Mouse (Mus musculus): ENCODE results near the gene Tnfaip1. TPM values are rescaled to one million over a fixed set of nuclear protein-coding genes. Genes with fewer than 3 reads are reported as not detected.
"Not testable (repeated sequence)": the region's sequence is repeated elsewhere in the genome, so short reads cannot be mapped to it uniquely, and the experiment has no call there.

Tnfaip1 gene
- 92.4 and 94.1 TPM in 2 replicates for polyA plus RNA-seq (2016; fragmentation: Nextera tagmentation; extraction: Ambion mirVana)

- Histone ChIP-seq H3K27ac (peak within 1 kb of the TSS; percentile 91), H3K27me3 (ENCODE audit: low read depth, poor library complexity, severe bottlenecking) (no peaks in the 10 kb centered on the region), H3K36me3 (peaks cover 45% of the 10 kb centered on the region), H3K9me3 (replicated peaks) (no peaks in the 10 kb centered on the region), H3K4me3 (peak within 1 kb of the TSS; percentile 92), H3K4me1 (peaks cover 24% of the 10 kb centered on the region)
- peak; percentile 94 for DNase-seq (ENCODE audit: low spot score)
- under 1% methylated on average over 52 of the region's 52 CpGs for WGBS
These were observed at the start of gene Tnfaip1, which contains the start of gene Ift20 for GRCm38 (mm10) chr11:78536080-78536689. TSS of gene Tnfaip1 (minus strand) at chr11:78536332. TSS of gene Ift20 (plus strand) at chr11:78536361.

- peaks cover 58% of the 10 kb centered on the region for H3K36me3 ChIP-seq
- whole genome bisulfite sequencing = 91% methylated on average over 6 of the region's 6 CpGs
- H3K4me3 ChIP-seq = no peak overlapping the region
These were observed 46.7 kb upstream of the Tnfaip1 start for GRCm38 (mm10) chr11:78582848-78583247.

GRCm38 (mm10) chr11:78574975-78575374, 38.8 kb upstream of the Tnfaip1 start:
- no peak overlapping the region for H3K27ac ChIP-seq
- H3K27me3 ChIP-seq (ENCODE audit: low read depth, poor library complexity, severe bottlenecking) = no peaks in the 10 kb centered on the region
- H3K9me3 ChIP-seq (replicated peaks) = no peaks in the 10 kb centered on the region
- WGBS = 26% methylated on average over 2 of the region's 2 CpGs
- no peaks in the 10 kb centered on the region for H3K4me1 ChIP-seq
- peaks cover 82% of the 10 kb centered on the region for H3K36me3 ChIP-seq
- DNase-seq (ENCODE audit: low spot score) = no peak
- no peak overlapping the region for H3K4me3 ChIP-seq

More at GRCm38 (mm10) chr11:78582848-78583247, 46.7 kb upstream of the Tnfaip1 start:
- Histone ChIP-seq H3K4me1 (no peaks in the 10 kb centered on the region), H3K9me3 (replicated peaks) (no peaks in the 10 kb centered on the region), H3K27me3 (ENCODE audit: low read depth, poor library complexity, severe bottlenecking) (no peaks in the 10 kb centered on the region), H3K27ac (no peak overlapping the region)
- DNase-seq (ENCODE audit: low spot score) = no peak

- peaks cover 82% of the 10 kb centered on the region for H3K36me3 ChIP-seq
- DNase-seq (ENCODE audit: low spot score) = no peak
- WGBS = 75% methylated on average over 3 of the region's 3 CpGs
- H3K4me1 ChIP-seq = no peaks in the 10 kb centered on the region
- H3K27ac ChIP-seq = no peak overlapping the region
- no peaks in the 10 kb centered on the region for H3K27me3 ChIP-seq (ENCODE audit: low read depth, poor library complexity, severe bottlenecking)
- no peaks in the 10 kb centered on the region for H3K9me3 ChIP-seq (replicated peaks)
- no peak overlapping the region for H3K4me3 ChIP-seq
These were observed 38.4 kb upstream of the Tnfaip1 start for GRCm38 (mm10) chr11:78574536-78574935.

GRCm38 (mm10) chr11:78574031-78574430, 37.9 kb upstream of the Tnfaip1 start:
- H3K36me3 ChIP-seq = peaks cover 83% of the 10 kb centered on the region
- 92% methylated on average over 3 of the region's 4 CpGs for WGBS
- not testable (repeated sequence) for DNase-seq (ENCODE audit: low spot score); H3K9me3 ChIP-seq (replicated peaks); H3K27me3 ChIP-seq (ENCODE audit: low read depth, poor library complexity, severe bottlenecking); H3K4me1 ChIP-seq; H3K4me3 ChIP-seq; H3K27ac ChIP-seq

GRCm38 (mm10) chr11:78571854-78572253, 35.7 kb upstream of the Tnfaip1 start:
- H3K27ac ChIP-seq = no peak overlapping the region
- no peaks in the 10 kb centered on the region for H3K27me3 ChIP-seq (ENCODE audit: low read depth, poor library complexity, severe bottlenecking)
- H3K9me3 ChIP-seq (replicated peaks) = no peaks in the 10 kb centered on the region
- peaks cover 77% of the 10 kb centered on the region for H3K36me3 ChIP-seq
- no peaks in the 10 kb centered on the region for H3K4me1 ChIP-seq
- H3K4me3 ChIP-seq = no peak overlapping the region
- DNase-seq (ENCODE audit: low spot score) = no peak
- WGBS = 92% methylated on average over 6 of the region's 6 CpGs

GRCm38 (mm10) chr11:78571441-78571840, 35.3 kb upstream of the Tnfaip1 start:
- 96% methylated on average over 8 of the region's 8 CpGs for WGBS

GRCm38 (mm10) chr11:78569806-78570205, 33.7 kb upstream of the Tnfaip1 start:
- Histone ChIP-seq H3K4me3 (no peak overlapping the region), H3K9me3 (replicated peaks) (no peaks in the 10 kb centered on the region), H3K27me3 (ENCODE audit: low read depth, poor library complexity, severe bottlenecking) (no peaks in the 10 kb centered on the region), H3K4me1 (no peaks in the 10 kb centered on the region), H3K36me3 (peaks cover 72% of the 10 kb centered on the region), H3K27ac (no peak overlapping the region)
- no peak for DNase-seq (ENCODE audit: low spot score)
- WGBS = 64% methylated on average over 3 of the region's 3 CpGs

More at GRCm38 (mm10) chr11:78571441-78571840, 35.3 kb upstream of the Tnfaip1 start:
- Histone ChIP-seq H3K4me3 (no peak overlapping the region), H3K36me3 (peaks cover 77% of the 10 kb centered on the region), H3K27ac (no peak overlapping the region), H3K4me1 (no peaks in the 10 kb centered on the region), H3K27me3 (ENCODE audit: low read depth, poor library complexity, severe bottlenecking) (no peaks in the 10 kb centered on the region), H3K9me3 (replicated peaks) (no peaks in the 10 kb centered on the region)
- DNase-seq (ENCODE audit: low spot score) = no peak

- 93% methylated on average over 10 of the region's 10 CpGs for WGBS
- DNase-seq (ENCODE audit: low spot score) = no peak
- peaks cover 66% of the 10 kb centered on the region for H3K36me3 ChIP-seq
- H3K27me3 ChIP-seq (ENCODE audit: low read depth, poor library complexity, severe bottlenecking) = no peaks in the 10 kb centered on the region
- H3K4me3 ChIP-seq = no peak overlapping the region
- no peaks in the 10 kb centered on the region for H3K4me1 ChIP-seq
- H3K27ac ChIP-seq = no peak overlapping the region
- H3K9me3 ChIP-seq (replicated peaks) = no peaks in the 10 kb centered on the region
These were observed 32.7 kb upstream of the Tnfaip1 start for GRCm38 (mm10) chr11:78568827-78569226.

GRCm38 (mm10) chr11:78567614-78568013, 31.5 kb upstream of the Tnfaip1 start:
- no peak for DNase-seq (ENCODE audit: low spot score)
- H3K27ac ChIP-seq = no peak overlapping the region
- WGBS = 93% methylated on average over 6 of the region's 6 CpGs
- H3K4me1 ChIP-seq = no peaks in the 10 kb centered on the region
- H3K36me3 ChIP-seq = peaks cover 57% of the 10 kb centered on the region
- H3K4me3 ChIP-seq = no peak overlapping the region
- no peaks in the 10 kb centered on the region for H3K27me3 ChIP-seq (ENCODE audit: low read depth, poor library complexity, severe bottlenecking)
- no peaks in the 10 kb centered on the region for H3K9me3 ChIP-seq (replicated peaks)

- Histone ChIP-seq H3K36me3 (peaks cover 49% of the 10 kb centered on the region), H3K4me3 (no peak overlapping the region), H3K27me3 (ENCODE audit: low read depth, poor library complexity, severe bottlenecking) (no peaks in the 10 kb centered on the region), H3K4me1 (no peaks in the 10 kb centered on the region), H3K27ac (no peak overlapping the region), H3K9me3 (replicated peaks) (no peaks in the 10 kb centered on the region)
- WGBS = 56% methylated on average over 6 of the region's 6 CpGs
- no peak for DNase-seq (ENCODE audit: low spot score)
These were observed 30.6 kb upstream of the Tnfaip1 start for GRCm38 (mm10) chr11:78566775-78567174.

- peak; percentile 52 for DNase-seq (ENCODE audit: low spot score)
- Histone ChIP-seq H3K9me3 (replicated peaks) (no peaks in the 10 kb centered on the region), H3K4me3 (no peak overlapping the region), H3K36me3 (0 out of 2 replicates have a peak, but pooled peaks cover 2% of the 10 kb centered on the region), H3K27me3 (ENCODE audit: low read depth, poor library complexity, severe bottlenecking) (no peaks in the 10 kb centered on the region), H3K4me1 (0 out of 2 replicates have a peak, but pooled peaks cover 2% of the 10 kb centered on the region), H3K27ac (no peak overlapping the region)
- WGBS = 22% methylated on average over 4 of the region's 4 CpGs
These were observed 24.3 kb upstream of the Tnfaip1 start for GRCm38 (mm10) chr11:78560447-78560846.

GRCm38 (mm10) chr11:78557241-78557640, 21.1 kb upstream of the Tnfaip1 start:
- Histone ChIP-seq H3K27ac (no peak overlapping the region), H3K36me3 (no peaks in the 10 kb centered on the region), H3K4me3 (no peak overlapping the region), H3K4me1 (0 out of 2 replicates have a peak, but pooled peaks cover 2% of the 10 kb centered on the region), H3K9me3 (replicated peaks) (no peaks in the 10 kb centered on the region), H3K27me3 (ENCODE audit: low read depth, poor library complexity, severe bottlenecking) (no peaks in the 10 kb centered on the region)
- DNase-seq (ENCODE audit: low spot score) = no peak
- WGBS = 60% methylated on average over 8 of the region's 8 CpGs

Measured in limb, embryonic 10.5 days (tissue).